Mouse (Mus musculus): ENCODE results near the gene Rab15. TPM values are rescaled to one million over a fixed set of nuclear protein-coding genes. Genes with fewer than 3 reads are reported as not detected.

Rab15 gene
- polyA plus RNA-seq, 1 experiment, result 20.3 TPM

DNA sequence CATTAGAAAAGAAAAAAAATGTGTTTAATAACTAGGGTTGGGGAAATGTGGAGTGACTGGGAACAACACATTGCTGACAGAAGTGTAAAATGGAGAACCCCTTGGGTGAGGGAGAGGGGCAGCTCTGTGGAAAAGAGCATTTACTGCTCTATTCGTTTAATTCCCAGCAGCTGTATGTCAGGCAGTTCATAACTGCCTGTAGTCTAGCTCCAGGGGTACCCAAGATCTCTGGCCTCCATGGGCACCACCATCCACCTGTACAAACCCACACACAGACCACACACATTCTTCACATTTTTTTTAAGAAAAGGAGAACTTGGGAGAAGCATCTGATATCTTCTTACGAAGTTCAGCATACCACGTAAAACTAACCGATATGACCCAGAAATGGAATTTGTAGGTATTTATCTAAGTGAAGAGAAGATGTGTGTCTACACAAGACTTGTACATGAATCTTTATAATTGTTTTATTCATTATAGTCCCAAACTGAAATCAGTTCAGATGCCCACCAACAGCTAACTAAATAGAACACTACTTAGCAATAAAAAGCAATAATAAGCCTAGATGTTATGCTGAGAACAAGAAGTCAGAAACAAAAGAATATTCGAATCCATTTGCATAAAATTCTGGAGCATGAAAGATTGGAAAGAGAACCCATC, 51.7 kb downstream of the Rab15 start:
- no peak overlapping the region for H3K4me3 ChIP-seq (replicated peaks; ENCODE audit: extremely low read depth, low read depth, low read length)
- TF ChIP-seq POLR2A (IDR thresholded peaks at IDR 0.05; ENCODE audit: borderline replicate concordance, extremely low read depth, low read depth, low read length) (no peak), CTCF (IDR thresholded peaks at IDR 0.05; ENCODE audit: insufficient read depth, low read length) (no peak)
- WGBS, result 86% methylated on average over 5 of the region's 5 CpGs
- no peak for DNase-seq
- peaks cover 7% of the 10 kb centered on the region for H3K4me1 ChIP-seq (ENCODE audit: control insufficient read depth, insufficient read depth, low read length)

DNA sequence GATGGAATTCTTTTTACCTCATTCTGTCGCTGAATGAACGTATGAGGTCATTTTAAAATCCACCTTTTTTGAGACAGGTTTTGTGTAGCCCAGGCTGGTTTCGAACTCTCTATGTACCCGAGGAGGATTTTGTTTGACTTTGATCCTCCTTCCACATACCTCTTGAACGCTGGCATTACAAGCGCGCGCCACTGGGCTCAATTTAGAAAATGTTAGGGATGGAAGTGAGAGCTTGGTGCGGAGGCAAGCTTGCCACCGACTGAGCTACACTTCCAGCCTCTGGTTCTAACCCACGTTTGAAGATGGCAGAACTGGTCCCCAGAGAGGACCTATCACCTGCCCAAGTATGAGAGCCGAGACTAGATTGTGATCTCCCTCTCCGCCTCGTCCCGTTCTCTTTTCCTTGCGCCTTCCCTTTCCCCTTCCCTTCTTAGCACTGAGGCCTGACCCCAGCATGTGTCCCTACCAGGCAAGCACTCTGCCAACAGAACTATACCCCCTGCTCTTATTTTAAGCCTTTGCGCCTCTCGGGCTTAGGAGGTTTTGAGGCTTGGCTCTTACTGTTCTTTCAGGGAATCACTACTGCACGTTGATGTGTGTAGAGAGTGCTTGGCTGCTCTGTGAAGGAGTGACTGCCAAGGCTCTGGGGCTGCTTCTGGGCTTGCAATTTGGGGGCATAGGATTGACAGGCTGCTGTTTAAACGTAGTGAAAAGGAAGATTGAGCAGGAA, 56.6 kb downstream of the Rab15 start:
- Histone ChIP-seq H3K4me3 (replicated peaks; ENCODE audit: extremely low read depth, low read depth, low read length) (peak overlapping the region; percentile 94), H3K4me1 (ENCODE audit: control insufficient read depth, insufficient read depth, low read length) (peaks cover 4% of the 10 kb centered on the region)
- no peak for DNase-seq
- TF ChIP-seq POLR2A (IDR thresholded peaks at IDR 0.05; ENCODE audit: borderline replicate concordance, extremely low read depth, low read depth, low read length) (no peak), CTCF (IDR thresholded peaks at IDR 0.05; ENCODE audit: insufficient read depth, low read length) (no peak)
- WGBS, result 28% methylated on average over 20 of the region's 20 CpGs

DNA sequence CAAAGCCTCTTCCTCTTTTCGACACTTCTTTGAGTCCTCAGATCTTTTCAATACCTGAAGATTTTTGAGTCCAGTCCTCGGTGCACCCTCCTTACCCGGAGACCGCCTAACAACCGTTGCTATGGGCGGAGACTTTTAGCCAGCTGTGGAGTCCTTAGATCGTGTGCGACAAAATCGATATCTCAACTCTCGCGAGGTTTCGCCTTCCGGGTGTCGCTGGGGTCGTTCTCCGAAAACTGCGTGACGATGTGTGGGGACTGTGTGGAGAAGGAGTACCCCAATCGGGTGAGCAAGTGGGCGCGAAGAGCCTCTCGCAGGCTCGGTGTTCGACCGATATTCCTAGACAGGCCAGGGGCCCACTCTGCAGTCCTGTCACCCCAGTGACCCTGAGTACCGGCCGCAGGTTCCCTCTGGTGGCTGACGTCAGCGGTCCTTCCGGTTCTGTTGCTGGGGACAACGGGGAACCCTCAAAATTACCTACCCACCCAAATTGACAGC, 57.3 kb downstream of the Rab15 start, which contains the start of the genes Churc1 and Fntb:
Gene Churc1, plus strand, starts transcription at position 185 of the 498 bp plus-strand sequence.
Gene Fntb, plus strand, starts transcription at position 236 of the 498 bp plus-strand sequence.
- WGBS, result under 1% methylated on average over 31 of the region's 31 CpGs
- TF ChIP-seq POLR2A (IDR thresholded peaks at IDR 0.05; ENCODE audit: borderline replicate concordance, extremely low read depth, low read depth, low read length), result peak; percentile 91; the same call in 1 of the 2 replicates
- no peak for TF ChIP-seq CTCF (IDR thresholded peaks at IDR 0.05; ENCODE audit: insufficient read depth, low read length)
- peak; percentile 85 for DNase-seq
- Histone ChIP-seq H3K4me3 (replicated peaks; ENCODE audit: extremely low read depth, low read depth, low read length) (peak within 1 kb of the TSS; percentile 94), H3K4me1 (ENCODE audit: control insufficient read depth, insufficient read depth, low read length) (peaks cover 4% of the 10 kb centered on the region)

DNA sequence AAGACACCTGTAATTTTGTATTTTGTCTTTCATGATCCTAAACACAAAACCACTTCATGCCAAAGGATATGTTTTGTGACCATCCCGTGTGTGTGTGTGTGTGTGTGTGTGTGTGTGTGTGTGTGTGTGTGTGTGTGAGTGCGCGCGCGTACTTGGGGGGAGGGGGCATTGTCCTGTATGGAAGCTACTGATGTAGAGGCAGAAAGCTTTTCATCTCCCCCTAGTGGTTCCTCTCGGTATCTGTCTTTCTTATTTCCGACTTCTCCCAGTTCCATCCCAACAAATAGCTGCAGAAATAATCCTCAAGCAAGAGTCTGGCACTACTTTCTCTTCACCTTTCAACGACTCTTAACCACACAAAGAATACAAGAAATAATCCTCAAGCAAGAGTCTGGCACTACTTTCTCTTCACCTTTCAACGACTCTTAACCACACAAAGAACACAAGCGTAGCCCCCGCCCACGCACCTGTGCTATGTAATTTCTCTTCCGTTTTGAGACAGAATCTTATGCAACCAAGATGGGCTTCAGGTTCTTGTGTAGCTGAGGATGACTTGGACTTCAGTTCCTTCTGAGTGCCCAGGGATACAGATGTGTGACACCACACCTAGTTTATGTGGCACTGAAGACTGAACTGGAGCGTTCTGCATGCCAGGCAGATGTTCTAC, 69.9 kb downstream of the Rab15 start:
- TF ChIP-seq POLR2A (IDR thresholded peaks at IDR 0.05; ENCODE audit: borderline replicate concordance, extremely low read depth, low read depth, low read length) (no peak), CTCF (IDR thresholded peaks at IDR 0.05; ENCODE audit: insufficient read depth, low read length) (no peak)
- Histone ChIP-seq H3K4me1 (ENCODE audit: control insufficient read depth, insufficient read depth, low read length) (no peaks in the 10 kb centered on the region), H3K4me3 (replicated peaks; ENCODE audit: extremely low read depth, low read depth, low read length) (no peak overlapping the region)
- WGBS, result 31% methylated on average over 14 of the region's 14 CpGs
- DNase-seq, result no peak

DNA sequence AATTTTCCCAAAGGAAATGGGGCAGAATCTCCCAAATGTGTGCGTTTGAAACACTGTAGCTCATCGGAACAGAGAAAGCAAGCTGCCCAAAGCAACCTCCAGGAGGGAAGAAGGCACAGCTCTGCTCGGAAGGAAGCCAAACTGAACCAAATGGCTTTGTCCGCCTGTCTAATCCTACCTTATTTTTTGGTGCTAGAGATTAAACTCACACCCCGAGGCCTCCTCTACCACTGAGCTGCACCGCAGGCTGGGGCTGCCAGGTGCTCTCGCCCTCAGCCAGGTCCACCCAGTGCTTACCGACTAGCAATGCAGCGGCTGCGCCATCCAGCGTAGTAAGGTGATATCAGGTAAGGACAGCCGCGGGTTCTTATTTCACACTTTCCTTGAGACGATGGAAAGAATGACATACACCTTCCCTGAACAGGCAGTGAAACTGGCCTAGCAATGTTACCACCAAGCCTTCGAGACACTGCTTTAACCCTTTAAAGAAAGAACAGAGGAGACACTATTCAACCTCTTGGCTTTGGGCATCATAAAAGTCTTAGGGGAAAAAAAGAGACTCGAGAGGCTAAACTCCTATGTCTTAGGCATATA, 71.7 kb downstream of the Rab15 start:
- 83% methylated on average over 16 of the region's 16 CpGs for WGBS
- DNase-seq, result no peak

More for the DNA sequence above, 71.7 kb downstream of the Rab15 start:
- H3K4me1 ChIP-seq (ENCODE audit: control insufficient read depth, insufficient read depth, low read length), result no peaks in the 10 kb centered on the region
- H3K4me3 ChIP-seq (replicated peaks; ENCODE audit: extremely low read depth, low read depth, low read length), result no peak overlapping the region
- no peak for TF ChIP-seq CTCF (IDR thresholded peaks at IDR 0.05; ENCODE audit: insufficient read depth, low read length)
- TF ChIP-seq POLR2A (IDR thresholded peaks at IDR 0.05; ENCODE audit: borderline replicate concordance, extremely low read depth, low read depth, low read length), result no peak

Other genes with a start within 250 kb of the Rab15 start
- 1.1 and 3.3 TPM in 2 replicates for gene Sptb, start 112.4 kb downstream of the Rab15 start, polyA plus RNA-seq (2012; rRNA removed)
- 27.6 and 41.4 TPM in 2 replicates for gene Churc1, start 57.4 kb downstream of the Rab15 start, polyA plus RNA-seq (2012; rRNA removed)
- gene Fntb, start 57.3 kb downstream of the Rab15 start, polyA plus RNA-seq (2012; rRNA removed), result 21.0 and 29.0 TPM in 2 replicates
- gene Gpx2, start 27.4 kb downstream of the Rab15 start, polyA plus RNA-seq (2012; rRNA removed), result 53.9 and 186 TPM in 2 replicates
- 35.1 and 37.7 TPM in 2 replicates for gene Max, start 139.3 kb upstream of the Rab15 start, polyA plus RNA-seq (2012; rRNA removed)

Data from lung, adult 2 months (tissue).